Mouse (Mus musculus): ENCODE measurements around the gene Gm7347.
"Not testable (repeated sequence)": the region's sequence is repeated elsewhere in the genome, so short reads cannot be mapped to it uniquely, and the experiment has no call there.

Gm7347 gene

GRCm38 (mm10) chr5:26058481-26058880, at the start of gene Gm7347:
TSS of gene Gm7347 (minus strand) at chr5:26058581.
- not testable (repeated sequence) for DNase-seq

DNA sequence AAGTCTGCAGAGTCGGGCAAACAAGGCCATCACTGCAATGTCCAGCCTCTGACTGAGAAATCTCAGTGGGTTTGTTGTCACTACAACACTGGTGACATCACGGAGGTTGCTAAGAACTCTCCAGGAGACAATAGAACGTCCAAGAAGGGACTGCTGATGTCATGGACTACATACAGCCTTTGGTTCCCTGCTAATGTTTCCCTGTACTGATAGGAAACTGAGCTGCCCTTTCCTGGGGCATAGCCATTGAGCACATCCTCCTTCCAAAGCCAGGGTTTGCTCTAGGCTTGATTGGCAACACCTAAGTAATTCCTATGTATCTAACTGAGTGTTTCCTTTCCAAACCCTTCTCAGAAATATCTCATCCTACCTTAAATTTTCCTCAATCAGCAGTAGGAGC, 46.9 kb upstream of the Gm7347 start, which contains the start of gene 5031410I06Rik:
Gene 5031410I06Rik, minus strand, starts transcription at position 101 of the 400 bp plus-strand sequence.
- DNase-seq, result not testable (repeated sequence)

DNA sequence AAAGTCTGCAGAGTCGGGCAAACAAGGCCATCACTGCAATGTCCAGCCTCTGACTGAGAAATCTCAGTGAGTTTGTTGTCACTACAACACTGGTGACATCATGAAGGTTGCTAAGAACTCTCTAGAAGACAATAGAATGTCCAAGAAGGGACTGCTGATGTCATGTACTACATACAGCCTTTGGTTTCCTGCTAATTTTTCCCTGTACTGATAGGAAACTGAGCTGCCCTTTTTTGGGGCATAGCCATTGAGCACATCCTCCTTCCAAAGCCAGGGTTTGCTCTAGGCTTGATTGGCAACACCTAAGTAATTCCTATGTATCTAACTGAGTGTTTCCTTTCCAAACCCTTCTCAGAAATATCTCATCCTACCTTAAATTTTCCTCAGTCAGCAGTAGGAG, 30.8 kb upstream of the Gm7347 start, which contains the start of gene Gm10471:
Gene Gm10471, minus strand, starts transcription at position 101 of the 400 bp plus-strand sequence.
- DNase-seq, result not testable (repeated sequence)

DNA sequence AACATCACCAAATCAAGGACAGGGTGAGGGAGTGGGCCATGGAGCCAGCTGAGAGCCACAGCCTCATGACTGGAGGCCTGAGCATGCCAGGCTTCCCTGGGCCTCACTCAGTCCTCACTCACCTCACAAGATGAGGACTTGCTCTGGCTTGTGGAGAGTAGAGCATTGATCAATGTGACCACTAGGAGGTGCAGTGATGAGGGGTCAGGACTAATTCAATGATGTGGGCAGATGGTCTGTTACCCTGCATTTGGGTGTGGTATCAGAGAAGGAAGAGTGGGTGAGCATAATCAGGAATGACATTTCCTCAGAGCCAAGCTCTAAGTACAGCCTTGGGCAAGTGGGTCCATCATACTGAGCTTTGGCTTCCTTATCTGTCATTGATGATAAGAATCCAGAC, 20.6 kb upstream of the Gm7347 start:
- not testable (repeated sequence) for DNase-seq

- no peak for DNase-seq
Measured at GRCm38 (mm10) chr5:26070716-26071115, 12.3 kb upstream of the Gm7347 start.

DNA sequence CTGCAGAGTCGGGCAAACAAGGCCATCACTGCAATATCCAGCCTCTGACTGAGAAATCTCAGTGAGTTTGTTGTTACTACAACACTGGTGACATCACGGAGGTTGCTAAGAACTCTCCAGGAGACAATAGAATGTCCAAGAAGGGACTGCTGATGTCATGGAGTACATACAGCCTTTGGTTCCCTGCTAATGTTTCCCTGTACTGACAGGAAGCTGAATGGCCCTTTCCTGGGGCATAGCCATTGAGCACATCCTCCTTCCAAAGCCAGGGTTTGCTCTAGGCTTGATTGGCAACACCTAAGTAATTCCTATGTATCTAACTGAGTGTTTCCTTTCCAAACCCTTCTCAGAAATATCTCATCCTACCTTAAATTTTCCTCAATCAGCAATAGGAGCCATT, 18.9 kb downstream of the Gm7347 start, which contains the start of gene Speer4a:
Gene Speer4a, minus strand, starts transcription at position 101 of the 400 bp plus-strand sequence.
- not testable (repeated sequence) for DNase-seq

- DNase-seq, result not testable (repeated sequence)
Measured at GRCm38 (mm10) chr5:26022816-26023215, 35.6 kb downstream of the Gm7347 start, which contains the start of gene Gm5862. TSS of gene Gm5862 (minus strand) at chr5:26022916.

GRCm38 (mm10) chr5:26007697-26008096, 50.7 kb downstream of the Gm7347 start:
- DNase-seq, result not testable (repeated sequence)

GRCm38 (mm10) chr5:26006937-26007695, 51.3 kb downstream of the Gm7347 start:
- DNase-seq, result not testable (repeated sequence)

- not testable (repeated sequence) for DNase-seq
Measured at GRCm38 (mm10) chr5:26004698-26005097, 53.7 kb downstream of the Gm7347 start, which contains the start of gene Gm1979. TSS of gene Gm1979 (minus strand) at chr5:26004798.

All from lung, postnatal 36 days (tissue).